Mouse (Mus musculus) embryonic facial prominence, embryonic 12.5 days (tissue): Measurements from ENCODE around the gene Syt13. TPM values are rescaled to one million over a fixed set of nuclear protein-coding genes. Genes with fewer than 3 reads are reported as not detected.

Source experiments
- ATAC-seq: fragments of 200-750 bp; cut with Nextera tagmentation; 2 replicates; pipeline ENCODE4 v1.8.0; 2017; ENCODE audit not compliant: insufficient number of reproducible peaks, insufficient read depth, low FRiP score, low TSS enrichment
- H3K27ac ChIP-seq: fragments of 300-500 bp; sonication (generic); 2 replicates; pipeline ENCODE4 v1.5.1; 2016; ENCODE audit warnings: mild to moderate bottlenecking
- H3K27me3 ChIP-seq: fragments of 300-500 bp; sonication (generic); 2 replicates; pipeline ENCODE4 v1.6.1; 2016; ENCODE audit warnings: mild to moderate bottlenecking, moderate library complexity
- H3K36me3 ChIP-seq: fragments of 300-500 bp; sonication (generic); 2 replicates; pipeline ENCODE4 v1.6.1; 2016; ENCODE audit warnings: mild to moderate bottlenecking
- H3K4me1 ChIP-seq: fragments of 300-500 bp; sonication (generic); 2 replicates; pipeline ENCODE4 v1.6.1; 2016
- H3K4me2 ChIP-seq: fragments of 300-500 bp; sonication (generic); replicated peaks from 2 replicates; pipeline ENCODE4 v1.6.1; 2016; ENCODE audit warnings: mild to moderate bottlenecking, moderate library complexity
- H3K4me3 ChIP-seq: fragments of 300-500 bp; sonication (generic); 2 replicates; pipeline ENCODE4 v1.5.1; 2016; ENCODE audit warnings: mild to moderate bottlenecking
- H3K9ac ChIP-seq: fragments of 300-500 bp; sonication (generic); 2 replicates; pipeline ENCODE4 v1.6.1; 2016; ENCODE audit warnings: mild to moderate bottlenecking, moderate library complexity
- H3K9me3 ChIP-seq: fragments of 300-500 bp; sonication (generic); 2 replicates; pipeline ENCODE4 v1.6.1; 2016; ENCODE audit warnings: mild to moderate bottlenecking, moderate library complexity
- WGBS: fragments of 180-500 bp; shearing (Covaris S2); methylation state at CpG from one replicate; pipeline ENCODE4 v1.1.7; 2016; 5-methylcytosine and 5-hydroxymethylcytosine counted together
- polyA plus RNA-seq: library from polyadenylated mRNA; unstranded; fragments of >200 nt; fragmentation: Nextera tagmentation; extraction: Ambion mirVana; gene quantifications from 2 replicates; pipeline ENCODE4 v1.2.1, GENCODE M21; 2016

Gene Syt13
- polyA plus RNA-seq, 1 experiment from 2014 or later = 12.0 TPM

GRCm38 (mm10) chr2:92947981-92948698, 33.2 kb downstream of the Syt13 start:
- 8% methylated on average over 12 of the region's 12 CpGs for WGBS

GRCm38 (mm10) chr2:92948699-92949300, 33.9 kb downstream of the Syt13 start:
- H3K4me1 ChIP-seq = peaks cover 20% of the 10 kb centered on the region
- H3K9ac ChIP-seq = no peak overlapping the region
- H3K4me2 ChIP-seq = no peak overlapping the region
- H3K9me3 ChIP-seq = no peaks in the 10 kb centered on the region
- no peak overlapping the region for H3K4me3 ChIP-seq
- no peaks in the 10 kb centered on the region for H3K36me3 ChIP-seq
- no peaks in the 10 kb centered on the region for H3K27me3 ChIP-seq
- WGBS = 46% methylated on average over 7 of the region's 7 CpGs
- ATAC-seq = no peak
- no peak overlapping the region for H3K27ac ChIP-seq

More at GRCm38 (mm10) chr2:92947981-92948698, 33.2 kb downstream of the Syt13 start:
- H3K4me3 ChIP-seq = no peak overlapping the region
- no peak overlapping the region for H3K27ac ChIP-seq
- peak overlapping the region; percentile 24 for H3K4me2 ChIP-seq
- H3K9ac ChIP-seq = no peak overlapping the region
- H3K9me3 ChIP-seq = no peaks in the 10 kb centered on the region
- H3K36me3 ChIP-seq = no peaks in the 10 kb centered on the region
- peaks cover 20% of the 10 kb centered on the region for H3K4me1 ChIP-seq
- no peaks in the 10 kb centered on the region for H3K27me3 ChIP-seq
- no peak for ATAC-seq

GRCm38 (mm10) chr2:92949518-92949917, 34.6 kb downstream of the Syt13 start:
- H3K36me3 ChIP-seq = no peaks in the 10 kb centered on the region
- H3K27ac ChIP-seq = no peak overlapping the region
- no peak for ATAC-seq
- no peak overlapping the region for H3K4me2 ChIP-seq
- no peaks in the 10 kb centered on the region for H3K9me3 ChIP-seq
- no peaks in the 10 kb centered on the region for H3K27me3 ChIP-seq
- peaks cover 20% of the 10 kb centered on the region for H3K4me1 ChIP-seq
- WGBS = 21% methylated on average over 1 of the region's 1 CpGs
- H3K9ac ChIP-seq = no peak overlapping the region
- no peak overlapping the region for H3K4me3 ChIP-seq

GRCm38 (mm10) chr2:92953450-92953849, 38.6 kb downstream of the Syt13 start:
- no peak overlapping the region for H3K4me2 ChIP-seq
- peaks cover 3% of the 10 kb centered on the region; the same call in 1 of the 2 replicates for H3K9me3 ChIP-seq
- H3K4me3 ChIP-seq = no peak overlapping the region
- H3K9ac ChIP-seq = no peak overlapping the region
- no peaks in the 10 kb centered on the region for H3K36me3 ChIP-seq
- peaks cover 7% of the 10 kb centered on the region for H3K4me1 ChIP-seq
- no peak for ATAC-seq
- 87% methylated on average over 17 of the region's 17 CpGs for WGBS
- H3K27ac ChIP-seq = no peak overlapping the region
- H3K27me3 ChIP-seq = no peaks in the 10 kb centered on the region

- WGBS = 41% methylated on average over 11 of the region's 11 CpGs
- no peaks in the 10 kb centered on the region for H3K36me3 ChIP-seq
Measured at GRCm38 (mm10) chr2:92954404-92955114, 39.7 kb downstream of the Syt13 start.

GRCm38 (mm10) chr2:92956943-92957342, 42.0 kb downstream of the Syt13 start:
- Histone ChIP-seq H3K27me3 (no peaks in the 10 kb centered on the region), H3K4me2 (no peak overlapping the region), H3K36me3 (no peaks in the 10 kb centered on the region), H3K4me1 (no peaks in the 10 kb centered on the region), H3K9me3 (peaks cover 4% of the 10 kb centered on the region; the same call in 1 of the 2 replicates), H3K4me3 (no peak overlapping the region), H3K9ac (no peak overlapping the region), H3K27ac (no peak overlapping the region)
- WGBS = 87% methylated on average over 2 of the region's 2 CpGs
- no peak for ATAC-seq

More at GRCm38 (mm10) chr2:92954404-92955114, 39.7 kb downstream of the Syt13 start:
- no peak overlapping the region for H3K27ac ChIP-seq
- H3K4me1 ChIP-seq = no peaks in the 10 kb centered on the region
- no peak overlapping the region for H3K4me2 ChIP-seq
- no peak for ATAC-seq
- no peak overlapping the region for H3K9ac ChIP-seq
- peaks cover 4% of the 10 kb centered on the region; the same call in 1 of the 2 replicates for H3K9me3 ChIP-seq
- no peak overlapping the region for H3K4me3 ChIP-seq
- no peaks in the 10 kb centered on the region for H3K27me3 ChIP-seq

GRCm38 (mm10) chr2:92958640-92959039, 43.7 kb downstream of the Syt13 start:
- 76% methylated on average over 4 of the region's 4 CpGs for WGBS
- H3K27ac ChIP-seq = no peak overlapping the region
- no peaks in the 10 kb centered on the region for H3K27me3 ChIP-seq
- H3K36me3 ChIP-seq = no peaks in the 10 kb centered on the region
- H3K4me3 ChIP-seq = no peak overlapping the region
- no peaks in the 10 kb centered on the region for H3K4me1 ChIP-seq
- H3K4me2 ChIP-seq = no peak overlapping the region
- peaks cover 4% of the 10 kb centered on the region; the same call in 1 of the 2 replicates for H3K9me3 ChIP-seq
- no peak for ATAC-seq
- H3K9ac ChIP-seq = no peak overlapping the region

- Histone ChIP-seq H3K4me2 (no peak overlapping the region), H3K36me3 (peaks cover 4% of the 10 kb centered on the region; the same call in 1 of the 2 replicates), H3K9me3 (no peaks in the 10 kb centered on the region), H3K9ac (no peak overlapping the region), H3K4me1 (peaks cover 17% of the 10 kb centered on the region), H3K4me3 (no peak overlapping the region), H3K27me3 (no peaks in the 10 kb centered on the region), H3K27ac (no peak overlapping the region)
- 100% methylated on average over 1 of the region's 1 CpGs for WGBS
- ATAC-seq = no peak
Measured at GRCm38 (mm10) chr2:92964345-92964744, 49.4 kb downstream of the Syt13 start.

GRCm38 (mm10) chr2:92966257-92966656, 51.4 kb downstream of the Syt13 start:
- 50% methylated on average over 8 of the region's 8 CpGs for WGBS
- no peak for ATAC-seq

GRCm38 (mm10) chr2:92967032-92967838, 52.3 kb downstream of the Syt13 start:
- Histone ChIP-seq H3K9me3 (no peaks in the 10 kb centered on the region), H3K4me1 (peaks cover 17% of the 10 kb centered on the region), H3K9ac (no peak overlapping the region), H3K4me3 (no peak overlapping the region), H3K4me2 (no peak overlapping the region), H3K27me3 (no peaks in the 10 kb centered on the region), H3K27ac (0 out of 2 replicates have a peak overlapping the region, but pooled peaks have one; percentile 37), H3K36me3 (peaks cover 18% of the 10 kb centered on the region)
- 29% methylated on average over 10 of the region's 10 CpGs for WGBS
- ATAC-seq = no peak

More at GRCm38 (mm10) chr2:92966257-92966656, 51.4 kb downstream of the Syt13 start:
- Histone ChIP-seq H3K4me3 (no peak overlapping the region), H3K27me3 (no peaks in the 10 kb centered on the region), H3K9ac (no peak overlapping the region), H3K9me3 (no peaks in the 10 kb centered on the region), H3K4me2 (no peak overlapping the region), H3K27ac (no peak overlapping the region), H3K36me3 (peaks cover 13% of the 10 kb centered on the region), H3K4me1 (peaks cover 17% of the 10 kb centered on the region)

GRCm38 (mm10) chr2:92967839-92968166, 52.9 kb downstream of the Syt13 start:
- H3K4me2 ChIP-seq = no peak overlapping the region
- WGBS = 48% methylated on average over 4 of the region's 4 CpGs
- no peaks in the 10 kb centered on the region for H3K9me3 ChIP-seq
- H3K27me3 ChIP-seq = no peaks in the 10 kb centered on the region
- H3K9ac ChIP-seq = no peak overlapping the region
- H3K27ac ChIP-seq = peak overlapping the region; percentile 37; the same call in 1 of the 2 replicates
- ATAC-seq = no peak
- peaks cover 17% of the 10 kb centered on the region for H3K4me1 ChIP-seq
- no peak overlapping the region for H3K4me3 ChIP-seq
- peaks cover 23% of the 10 kb centered on the region for H3K36me3 ChIP-seq
